Mouse (Mus musculus): ENCODE results near the gene Rpap2.

Gene Rpap2

GRCm38 (mm10) chr5:107681300-107681699 lies 84.1 kb downstream of the Rpap2 start:
- in situ Hi-C loops (cut with MboI; ENCODE audit: unreplicated experiment in 2 of 2): loop anchor here in 1 of 2 experiments (25.0 kb wide), 1 partner anchor 106 kb away; no protein-coding TSS in a partner anchor

GRCm38 (mm10) chr5:107684380-107684779 lies 87.2 kb downstream of the Rpap2 start:
- in situ Hi-C loops (cut with MboI; ENCODE audit: unreplicated experiment in 2 of 2): loop anchor here in 1 of 2 experiments (25.0 kb wide), 1 partner anchor 103 kb away; no protein-coding TSS in a partner anchor

GRCm38 (mm10) chr5:107687161-107687560 lies 90.0 kb downstream of the Rpap2 start:
- in situ Hi-C loops (cut with MboI; ENCODE audit: unreplicated experiment in 2 of 2): loop anchor here (5.0 to 25.0 kb wide), 2 partner anchors 100 to 105 kb away; no protein-coding TSS in a partner anchor

- in situ Hi-C loops (cut with MboI; ENCODE audit: unreplicated experiment in 2 of 2): loop anchor here (5.0 to 25.0 kb wide), 2 partner anchors 99 to 104 kb away; no protein-coding TSS in a partner anchor
These were observed 90.7 kb downstream of the Rpap2 start for GRCm38 (mm10) chr5:107687592-107688498.

- in situ Hi-C loops (cut with MboI; ENCODE audit: unreplicated experiment in 2 of 2): loop anchor here (5.0 to 25.0 kb wide), 2 partner anchors 99 to 104 kb away; no protein-coding TSS in a partner anchor
These were observed 91.3 kb downstream of the Rpap2 start for GRCm38 (mm10) chr5:107688499-107688866.

- in situ Hi-C loops (cut with MboI; ENCODE audit: unreplicated experiment in 2 of 2): loop anchor here in 1 of 2 experiments (25.0 kb wide), 1 partner anchor 92 kb away; no protein-coding TSS in a partner anchor
These were observed 97.8 kb downstream of the Rpap2 start for GRCm38 (mm10) chr5:107695019-107695418.

GRCm38 (mm10) chr5:107698888-107699287 lies 101.7 kb downstream of the Rpap2 start:
- in situ Hi-C loops (cut with MboI; ENCODE audit: unreplicated experiment in 2 of 2): loop anchor here in 1 of 2 experiments (25.0 kb wide), 1 partner anchor 88 kb away; no protein-coding TSS in a partner anchor

GRCm38 (mm10) chr5:107700873-107701272 lies 103.7 kb downstream of the Rpap2 start:
- in situ Hi-C loops (cut with MboI; ENCODE audit: unreplicated experiment in 2 of 2): no loop called here

- in situ Hi-C loops (cut with MboI; ENCODE audit: unreplicated experiment in 2 of 2): no loop called here
These were observed 104.5 kb downstream of the Rpap2 start for GRCm38 (mm10) chr5:107701658-107702057.

- in situ Hi-C loops (cut with MboI; ENCODE audit: unreplicated experiment in 2 of 2): no loop called here
These were observed 106.1 kb downstream of the Rpap2 start for GRCm38 (mm10) chr5:107703207-107703763.

GRCm38 (mm10) chr5:107705756-107706155 lies 108.6 kb downstream of the Rpap2 start:
- in situ Hi-C loops (cut with MboI; ENCODE audit: unreplicated experiment in 2 of 2): no loop called here

GRCm38 (mm10) chr5:107706262-107706661 lies 109.1 kb downstream of the Rpap2 start:
- in situ Hi-C loops (cut with MboI; ENCODE audit: unreplicated experiment in 2 of 2): no loop called here

- in situ Hi-C loops (cut with MboI; ENCODE audit: unreplicated experiment in 2 of 2): no loop called here
These were observed 111.1 kb downstream of the Rpap2 start for GRCm38 (mm10) chr5:107708124-107708797.
